Mouse (Mus musculus): ENCODE data around the gene Mnd1.

DNA sequence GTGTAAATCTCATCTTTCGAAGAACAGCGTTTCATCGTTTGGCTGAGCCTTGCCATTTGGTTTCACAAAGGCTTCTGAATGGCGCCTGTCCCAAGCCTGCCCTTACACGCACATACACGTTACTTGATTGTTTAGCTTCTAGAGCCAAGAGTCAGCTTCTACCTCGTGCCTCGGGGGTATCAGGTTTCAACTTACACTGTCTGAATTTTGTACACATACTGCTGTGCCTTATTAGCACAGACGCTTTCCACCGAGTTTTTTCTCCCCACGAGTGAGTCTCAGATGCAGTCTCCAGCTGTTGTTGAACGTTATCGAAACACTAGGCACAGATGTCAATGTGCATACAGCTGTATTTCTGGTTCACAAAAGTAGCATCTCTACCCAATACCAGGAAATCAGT, 96.3 kb downstream of the Mnd1 start:
- TF ChIP-seq HCFC1 (IDR thresholded peaks at IDR 0.05; ENCODE audit: borderline replicate concordance, insufficient read depth, low read length) (no peak), MAFK (IDR thresholded peaks at IDR 0.05; ENCODE audit: insufficient read depth, low read depth, low read length) (no peak), ZC3H11A (IDR thresholded peaks at IDR 0.05; ENCODE audit: borderline replicate concordance, low read depth, low read length) (no peak), CHD2 (IDR thresholded peaks at IDR 0.05; ENCODE audit: low read depth, low read length) (no peak), ZNF384 (IDR thresholded peaks at IDR 0.05; ENCODE audit: low read depth, low read length) (no peak)

All from ES-E14 (cell line).